Mouse (Mus musculus): ENCODE measurements at regions not wholly inside any gene's neighbourhood (a gene's known extent, or its start where the extent isn't known, plus 50 kb on each side); places are given as distances from the start of the nearest gene placed in this dataset.
A peak's percentile ranks its signal among the peaks of the same experiment; 100 is the strongest.

DNA sequence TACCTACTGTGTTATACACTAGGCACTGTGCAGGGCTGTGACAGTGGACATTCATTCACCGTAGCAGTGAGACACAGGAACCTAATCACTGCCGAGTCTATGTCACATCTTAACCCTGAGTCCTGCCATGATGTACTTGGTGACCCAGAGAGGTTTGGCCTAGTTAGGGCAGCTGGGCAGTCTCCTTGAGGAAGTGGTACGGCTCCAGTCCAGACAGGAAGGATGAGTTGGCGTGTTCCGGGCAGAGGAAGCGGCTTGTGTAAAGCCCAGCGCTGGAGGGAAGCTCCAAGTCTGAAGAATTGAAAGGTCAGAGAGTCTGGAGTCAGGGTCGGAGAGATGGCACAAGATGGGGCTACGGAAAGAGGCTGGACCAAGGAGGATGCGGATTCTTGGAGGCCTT is 99.4 kb upstream of the Smim15 start:
- no peak for DNase-seq (ENCODE audit: low spot score)

DNA sequence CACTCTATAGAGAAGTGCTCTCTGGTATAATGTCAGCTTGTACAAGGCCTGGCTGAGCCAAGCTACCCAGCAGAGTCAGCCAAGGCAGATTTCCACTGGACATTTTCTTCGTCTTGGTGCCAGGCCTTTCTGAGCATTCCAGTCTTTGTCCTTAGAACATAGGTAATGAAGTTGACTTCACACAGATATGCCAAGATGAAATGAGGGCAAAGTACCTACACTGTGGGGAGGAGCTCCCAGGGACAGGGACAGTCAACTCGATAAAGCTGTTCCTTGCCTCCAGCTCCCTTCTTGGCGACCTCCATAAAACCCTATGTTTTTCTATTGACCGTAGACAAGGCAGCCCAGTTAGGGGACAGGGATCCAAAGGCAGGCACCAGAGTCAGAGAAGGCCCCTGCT is 101.3 kb upstream of the Smim15 start:
- no peak for DNase-seq (ENCODE audit: low spot score)

DNA sequence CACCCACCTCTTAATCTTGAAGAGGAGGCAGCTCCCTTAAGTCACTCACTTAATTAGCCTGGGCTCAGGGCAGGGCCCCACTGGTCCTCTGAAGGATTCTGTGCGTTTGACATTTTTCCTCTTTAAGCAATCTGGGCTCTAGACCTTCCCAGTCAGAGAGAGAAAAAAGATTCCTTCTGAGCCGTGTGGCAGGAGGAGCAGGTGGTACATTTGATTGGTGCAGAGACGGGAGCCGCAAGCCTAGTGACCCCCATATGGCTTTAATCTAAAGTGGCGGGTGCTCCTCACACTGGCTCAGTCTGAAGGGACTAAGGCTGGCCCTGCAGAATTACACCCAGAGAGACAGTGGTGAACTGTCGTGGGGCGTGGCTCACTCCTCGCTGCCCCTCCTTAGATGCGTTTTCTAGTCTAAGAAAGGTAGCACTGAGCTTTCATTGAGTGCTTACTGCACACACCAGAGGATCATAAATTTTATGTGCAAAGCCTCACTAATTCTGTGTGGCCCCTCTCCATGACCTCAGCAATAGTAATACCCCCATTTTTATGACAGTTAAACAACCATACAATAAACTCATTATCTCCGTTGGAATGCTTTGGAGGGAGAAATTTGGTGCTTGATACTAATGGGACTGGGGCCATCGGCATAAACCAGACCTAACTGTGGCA is 101.8 kb upstream of the Smim15 start:
- no peak for DNase-seq (ENCODE audit: low spot score)

DNA sequence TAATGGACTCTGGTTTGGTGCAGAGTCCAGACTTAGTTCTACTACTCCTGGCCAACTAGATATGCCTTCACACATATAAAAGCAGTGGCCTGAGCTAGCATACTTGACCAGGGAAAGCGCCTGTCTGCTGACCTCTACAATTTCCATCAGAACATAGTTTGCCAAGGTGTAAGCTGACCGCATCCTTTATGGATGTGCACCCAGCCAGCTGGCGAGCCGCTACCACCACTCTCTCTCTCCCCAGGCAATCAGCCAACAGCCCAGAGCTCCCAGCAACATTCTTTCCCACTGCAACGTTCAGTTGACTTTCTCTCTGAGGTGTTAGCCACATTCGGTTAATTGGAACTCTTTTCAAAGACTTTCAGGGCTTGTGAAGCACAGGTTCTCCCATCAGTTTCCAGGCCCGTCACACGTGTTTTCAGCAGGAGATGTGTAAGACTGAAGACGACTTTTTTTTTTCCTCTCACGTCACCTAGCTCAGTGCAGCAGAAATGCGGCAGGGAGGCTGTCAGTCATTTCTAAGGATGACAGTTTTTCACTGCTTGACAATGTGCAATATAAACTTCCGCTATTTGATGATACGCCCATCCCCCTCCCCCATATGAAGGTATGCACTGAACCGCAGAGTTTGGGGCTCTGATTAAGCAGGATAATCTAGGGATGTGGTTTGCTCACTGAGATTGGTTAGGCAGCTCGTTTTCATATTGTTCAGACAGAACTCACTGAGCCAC is 104.2 kb upstream of the Smim15 start:
- no peak for DNase-seq (ENCODE audit: low spot score)

DNA sequence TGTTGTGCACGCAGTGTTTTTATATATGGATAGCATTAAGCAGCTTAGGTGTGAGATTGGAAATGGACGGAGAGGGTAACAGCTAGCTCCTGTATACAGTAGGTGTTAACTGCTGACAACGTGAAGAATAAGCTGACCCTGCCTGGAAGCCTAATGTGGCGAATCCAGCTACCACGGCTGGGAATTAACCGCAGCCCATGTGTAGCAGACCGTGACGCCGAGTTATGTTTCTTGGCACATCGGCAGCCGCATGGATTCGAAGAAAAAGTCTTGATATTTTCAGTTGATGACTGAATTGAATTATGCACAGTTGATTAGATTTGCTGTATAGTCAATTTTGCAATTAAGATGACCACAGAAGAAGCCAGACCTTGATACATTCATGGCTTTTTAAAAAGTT is 108.6 kb upstream of the Smim15 start:
- no peak for DNase-seq (ENCODE audit: low spot score)

DNA sequence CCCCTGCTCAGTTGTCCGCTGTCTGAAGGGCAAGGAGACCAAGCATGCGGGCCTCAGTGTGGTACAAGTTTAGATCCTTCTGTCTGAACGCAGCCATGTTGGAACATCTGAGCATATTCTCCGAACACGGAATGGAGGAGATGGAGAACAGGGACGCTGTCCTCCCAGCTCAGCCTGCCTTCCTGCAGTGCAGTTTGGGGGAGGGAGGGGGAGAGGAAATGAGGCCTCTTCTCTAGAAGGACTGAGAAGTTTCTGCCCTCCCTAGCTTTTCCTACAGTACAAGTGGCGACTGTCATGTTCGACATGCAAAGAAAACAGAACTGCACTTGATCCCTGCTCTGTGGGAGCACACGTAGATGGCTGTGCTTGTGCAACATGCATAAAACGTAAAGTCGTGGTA is 109.6 kb upstream of the Smim15 start:
- DNase-seq (ENCODE audit: low spot score) = no peak

DNA sequence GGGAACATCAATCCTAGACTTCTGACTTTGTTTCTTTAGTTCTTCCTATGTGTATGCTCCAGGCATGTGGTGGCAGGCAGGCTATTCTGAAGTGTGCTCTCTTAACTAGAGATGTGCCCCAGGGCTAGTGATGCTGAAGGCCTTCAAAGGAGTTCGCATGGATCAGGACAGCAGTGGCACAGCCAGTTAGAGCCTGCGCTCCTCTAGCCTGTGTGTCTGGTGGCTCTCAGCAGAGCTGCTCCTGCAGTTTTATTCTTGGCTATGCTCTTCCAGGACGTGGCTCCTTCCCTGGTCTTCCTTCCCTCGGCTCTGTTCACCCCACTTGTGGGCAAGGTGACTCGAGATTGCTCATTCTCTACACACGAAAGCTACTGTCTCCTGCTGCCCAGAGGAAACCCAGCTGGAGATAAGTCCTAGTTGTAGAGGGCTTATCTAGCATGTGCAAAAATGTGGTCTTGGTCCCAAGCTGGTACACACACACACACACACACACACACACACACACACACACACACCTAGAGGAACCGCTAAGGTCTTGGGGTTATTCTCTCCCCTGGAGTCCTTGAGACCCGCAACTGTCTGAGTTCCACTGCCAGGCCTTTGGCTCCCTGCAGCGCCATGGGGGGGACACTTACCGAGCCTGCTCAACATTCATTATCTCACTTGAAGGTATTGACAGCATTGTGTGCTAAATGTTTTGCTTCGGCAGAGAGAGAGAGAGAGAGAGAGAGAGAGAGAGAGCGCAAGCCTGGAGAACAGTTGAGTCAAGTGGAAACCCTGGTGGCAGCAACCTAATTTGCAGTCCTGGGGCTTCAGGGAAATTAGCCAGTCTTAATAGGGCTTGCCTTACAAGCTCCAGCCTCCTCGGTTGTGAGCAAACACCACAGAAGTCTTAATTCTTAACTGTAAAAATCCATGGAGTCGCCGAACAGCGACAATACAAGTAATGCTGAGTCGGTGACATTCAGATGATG is 110.4 kb upstream of the Smim15 start:
- DNase-seq (ENCODE audit: low spot score) = peak; percentile 67

DNA sequence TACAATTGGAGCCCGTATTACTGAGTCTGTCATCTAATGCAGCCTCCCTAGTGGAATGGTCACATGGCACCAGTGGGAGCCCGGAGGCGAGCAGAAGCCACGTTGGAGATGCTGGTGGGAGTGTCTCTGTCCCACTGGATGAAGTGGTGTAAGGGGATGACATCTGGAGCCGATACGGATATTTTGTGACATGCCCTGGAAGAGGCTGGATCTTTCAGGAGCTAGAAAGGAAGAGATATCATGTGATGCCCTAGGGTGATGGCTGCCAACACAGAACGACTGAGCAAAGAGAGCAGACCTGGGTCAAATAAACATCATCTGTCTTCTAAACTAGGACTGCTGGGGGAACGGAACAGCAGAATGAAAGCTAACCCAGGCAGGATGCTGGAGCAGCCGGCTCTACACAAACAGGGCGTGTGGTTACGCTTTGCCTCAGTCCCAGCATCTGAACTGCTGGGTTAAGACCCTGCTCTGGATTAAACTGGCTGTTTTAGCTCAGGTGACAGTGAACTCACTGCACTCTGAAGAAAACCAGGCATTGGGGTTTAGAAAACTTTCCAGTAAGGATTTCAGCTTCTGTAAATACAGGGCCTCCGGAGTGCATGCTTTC is 111.7 kb upstream of the Smim15 start:
- DNase-seq (ENCODE audit: low spot score) = no peak

DNA sequence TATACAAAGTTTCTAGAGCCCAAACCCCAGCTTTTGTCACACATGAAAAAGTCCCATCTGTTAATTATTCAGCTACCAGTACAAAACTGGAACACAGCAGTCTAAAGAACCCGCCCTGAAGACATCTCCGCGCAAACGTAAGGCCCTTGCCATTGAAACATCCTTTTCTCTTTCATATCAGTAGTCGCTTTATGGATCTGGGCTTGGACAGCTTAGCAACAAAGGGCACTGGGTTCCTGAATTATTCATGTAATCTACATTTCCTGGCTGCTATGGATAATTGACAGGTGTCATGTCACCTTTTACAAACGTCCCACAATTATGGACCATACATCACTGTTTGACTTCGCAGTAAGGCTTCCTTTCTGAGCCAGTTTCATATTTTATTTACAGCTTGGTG is 113.0 kb upstream of the Smim15 start:
- no peak for DNase-seq (ENCODE audit: low spot score)

DNA sequence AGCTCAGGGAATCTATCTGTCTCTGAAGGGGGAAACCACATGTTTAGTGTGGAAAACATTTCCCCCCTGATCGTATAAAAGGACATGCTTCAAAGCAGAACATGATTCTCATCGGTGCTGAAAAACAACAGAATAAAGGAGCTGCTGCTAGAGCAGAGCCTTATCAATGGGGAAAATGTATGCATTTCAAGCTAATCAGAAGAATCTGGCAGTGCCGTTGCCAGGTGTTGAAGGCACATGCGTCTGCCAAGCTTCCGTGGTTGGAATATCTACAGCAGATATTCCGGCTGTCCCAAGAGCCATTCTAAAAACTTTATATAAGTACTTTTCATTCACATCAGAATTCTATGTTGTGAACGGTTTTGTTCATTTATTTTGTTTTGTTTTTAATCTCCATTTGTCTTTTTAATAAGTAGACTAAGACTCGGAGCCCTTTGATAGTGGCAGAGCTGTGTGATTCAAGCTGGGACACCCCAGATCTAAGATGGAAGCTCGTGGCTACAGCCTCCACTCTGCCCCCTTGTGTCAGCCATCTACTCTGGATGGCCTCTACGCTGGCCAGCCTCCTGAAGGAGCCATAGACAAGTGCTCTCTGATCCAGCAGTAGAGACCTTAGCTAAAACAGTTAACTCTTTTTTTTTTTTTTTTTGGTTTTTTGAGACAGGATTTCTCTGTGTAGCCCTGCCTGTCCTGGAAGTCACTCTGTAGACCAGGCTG is 116.6 kb upstream of the Smim15 start:
- no peak for DNase-seq (ENCODE audit: low spot score)

DNA sequence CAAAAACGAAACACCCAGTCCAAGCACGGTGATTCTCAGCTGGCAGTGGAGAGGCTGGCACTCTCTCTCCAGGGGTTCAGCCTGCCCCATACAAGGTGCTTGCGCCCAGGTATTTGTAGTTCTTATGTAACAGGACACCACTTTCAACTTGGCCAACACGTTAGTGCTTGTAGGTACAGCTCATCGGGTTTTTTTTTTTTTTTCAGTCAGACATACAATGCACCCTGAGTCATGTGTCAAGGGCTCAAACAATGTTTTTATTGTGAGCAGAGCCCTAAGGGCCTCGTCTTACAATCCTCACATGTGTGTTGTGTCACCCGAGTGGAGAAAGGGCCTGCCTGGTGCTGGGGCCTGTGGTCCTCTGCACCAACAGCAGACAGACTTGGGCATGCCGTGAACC is 118.8 kb upstream of the Smim15 start:
- no peak for DNase-seq (ENCODE audit: low spot score)

DNA sequence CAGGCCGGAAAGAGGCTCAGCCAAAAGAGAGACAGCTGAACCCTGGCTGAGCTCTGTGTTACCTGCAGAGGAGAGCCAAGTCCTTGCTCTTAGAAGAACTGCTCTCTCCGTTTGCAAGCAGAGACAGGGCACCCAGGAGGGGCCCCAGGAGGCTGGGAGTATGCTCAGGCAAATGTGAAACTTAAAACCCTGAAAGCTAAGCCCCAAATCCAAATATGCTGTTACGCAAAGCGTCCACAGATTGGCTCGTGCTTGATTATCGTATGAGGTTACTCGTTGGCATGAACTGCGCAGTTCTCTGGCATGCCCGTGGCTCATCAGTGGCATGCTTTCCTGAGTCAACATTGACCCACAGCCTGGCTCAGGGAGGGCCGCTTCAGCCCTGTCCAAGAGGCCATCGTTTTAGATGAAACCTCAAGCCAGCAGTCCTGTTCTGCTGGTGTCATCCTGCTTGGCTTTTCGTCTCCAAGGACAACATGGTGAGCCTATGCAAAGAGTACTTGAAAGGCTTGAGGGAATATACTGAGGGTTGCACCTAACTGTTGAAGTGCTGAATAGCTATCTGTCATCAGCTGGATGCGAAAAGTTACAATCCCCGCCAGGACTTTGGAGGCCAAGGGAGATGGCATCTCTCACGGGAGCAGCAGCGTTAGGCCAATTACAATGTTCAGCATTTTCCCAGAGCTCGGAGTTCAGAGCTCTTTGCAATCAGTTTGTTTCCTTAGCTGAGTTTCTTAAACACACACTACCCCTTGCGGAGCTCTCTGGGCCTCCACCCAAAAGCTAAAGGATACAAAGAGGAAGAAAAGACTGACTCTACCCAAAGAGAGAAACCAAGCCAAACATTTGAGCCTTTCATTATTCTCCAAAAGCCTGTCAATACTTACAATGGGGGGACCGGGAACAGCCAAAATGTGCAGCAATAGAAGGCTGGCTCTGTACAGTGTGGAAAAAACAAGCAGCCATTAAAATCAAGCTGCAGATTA is 120.8 kb upstream of the Smim15 start:
- no peak for DNase-seq (ENCODE audit: low spot score)

DNA sequence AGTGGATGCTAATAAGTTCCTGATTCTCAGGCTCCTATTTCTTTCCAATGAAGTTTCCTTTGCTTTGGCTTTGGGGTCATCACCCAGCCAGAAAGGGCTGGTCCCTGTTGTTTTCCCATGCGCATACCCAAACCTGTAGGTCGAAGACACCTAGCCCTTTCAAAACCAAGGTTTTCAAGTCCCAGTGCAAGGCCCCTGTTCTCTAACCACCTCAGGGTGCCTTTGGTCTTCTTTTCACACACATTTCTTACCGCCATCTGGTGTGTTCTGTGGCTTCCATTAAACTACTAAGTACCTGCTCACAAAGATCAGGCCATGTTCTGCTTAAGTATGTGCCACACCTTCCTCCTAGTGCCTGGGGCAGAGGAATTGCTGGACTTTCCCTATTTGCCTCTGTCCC is 124.8 kb upstream of the Smim15 start:
- no peak for DNase-seq (ENCODE audit: low spot score)

DNA sequence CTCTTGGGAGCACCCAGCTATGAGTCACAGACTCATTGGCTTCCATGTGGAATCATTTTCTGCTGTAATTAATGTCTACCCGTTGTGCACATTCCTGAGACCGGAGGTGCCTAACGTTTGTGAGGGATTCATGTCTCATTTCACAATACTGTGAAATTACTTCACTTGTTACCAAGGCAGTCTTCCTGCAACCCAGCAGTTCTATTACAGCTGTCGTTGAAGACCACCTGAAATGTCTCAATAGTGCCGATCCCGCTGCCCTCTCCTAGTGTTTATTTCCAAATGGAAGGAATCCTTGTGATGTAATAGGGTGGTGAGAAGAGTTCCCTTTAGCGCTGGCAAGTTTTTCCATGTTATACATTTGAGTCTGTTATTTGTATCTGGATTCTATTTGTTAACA is 125.8 kb upstream of the Smim15 start:
- DNase-seq (ENCODE audit: low spot score) = no peak

DNA sequence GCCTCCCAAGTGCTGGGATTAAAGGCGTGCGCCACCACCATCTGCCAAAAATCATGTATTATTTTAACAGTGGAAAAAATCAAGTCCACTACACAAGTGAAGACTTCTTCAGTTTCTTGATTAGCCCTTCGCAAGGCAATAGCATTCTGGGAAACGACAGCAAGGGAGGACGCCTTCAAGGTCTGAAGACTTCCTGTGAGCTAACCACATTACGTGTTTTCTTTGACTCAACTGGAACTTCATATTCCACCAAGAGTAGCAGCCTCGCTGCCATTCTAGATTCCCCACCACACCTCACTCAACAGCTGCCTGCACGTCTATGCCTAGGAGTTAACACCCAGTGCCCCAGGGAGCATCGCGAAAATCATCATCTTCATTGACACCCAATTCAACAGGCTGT is 126.2 kb upstream of the Smim15 start:
- DNase-seq (ENCODE audit: low spot score) = no peak

DNA sequence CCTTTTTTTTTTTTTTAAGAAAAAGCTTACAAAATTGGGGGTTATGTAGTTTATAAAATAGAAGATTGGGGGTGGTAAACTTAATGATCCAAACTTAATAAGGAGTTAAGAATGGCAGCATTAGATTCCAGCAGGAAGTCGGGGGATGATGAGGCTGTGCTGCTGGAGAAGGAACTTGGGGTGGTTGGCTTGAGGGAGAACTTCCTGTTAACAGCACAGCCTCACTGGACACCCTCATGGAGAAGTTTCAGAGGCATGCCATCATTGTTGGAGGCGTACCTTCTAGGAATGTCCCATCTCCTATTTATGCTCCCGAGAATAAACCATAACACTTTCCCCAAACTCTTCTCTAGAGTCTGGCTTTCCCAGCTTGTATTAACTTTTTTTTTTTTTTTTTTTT is 126.7 kb upstream of the Smim15 start:
- no peak for DNase-seq (ENCODE audit: low spot score)

DNA sequence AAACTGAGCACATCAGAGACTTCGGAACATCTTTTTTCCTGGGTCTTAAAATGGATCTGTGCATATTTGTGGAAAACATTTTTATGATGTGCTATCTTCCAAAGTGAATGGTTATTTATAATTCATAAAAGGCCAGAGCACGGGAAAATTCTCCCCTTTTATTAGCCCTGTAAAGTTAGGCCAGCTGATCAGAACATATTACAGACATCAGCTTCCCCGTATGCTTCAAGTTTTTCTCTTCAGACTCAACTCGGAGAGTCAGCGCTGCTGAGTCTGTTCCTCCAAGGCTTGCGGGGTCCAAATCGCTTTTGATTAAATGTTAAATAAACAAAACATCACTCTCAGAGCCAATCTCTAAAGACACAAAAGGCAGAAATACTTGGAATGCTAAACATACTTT is 134.1 kb upstream of the Smim15 start:
- no peak for DNase-seq (ENCODE audit: low spot score)

DNA sequence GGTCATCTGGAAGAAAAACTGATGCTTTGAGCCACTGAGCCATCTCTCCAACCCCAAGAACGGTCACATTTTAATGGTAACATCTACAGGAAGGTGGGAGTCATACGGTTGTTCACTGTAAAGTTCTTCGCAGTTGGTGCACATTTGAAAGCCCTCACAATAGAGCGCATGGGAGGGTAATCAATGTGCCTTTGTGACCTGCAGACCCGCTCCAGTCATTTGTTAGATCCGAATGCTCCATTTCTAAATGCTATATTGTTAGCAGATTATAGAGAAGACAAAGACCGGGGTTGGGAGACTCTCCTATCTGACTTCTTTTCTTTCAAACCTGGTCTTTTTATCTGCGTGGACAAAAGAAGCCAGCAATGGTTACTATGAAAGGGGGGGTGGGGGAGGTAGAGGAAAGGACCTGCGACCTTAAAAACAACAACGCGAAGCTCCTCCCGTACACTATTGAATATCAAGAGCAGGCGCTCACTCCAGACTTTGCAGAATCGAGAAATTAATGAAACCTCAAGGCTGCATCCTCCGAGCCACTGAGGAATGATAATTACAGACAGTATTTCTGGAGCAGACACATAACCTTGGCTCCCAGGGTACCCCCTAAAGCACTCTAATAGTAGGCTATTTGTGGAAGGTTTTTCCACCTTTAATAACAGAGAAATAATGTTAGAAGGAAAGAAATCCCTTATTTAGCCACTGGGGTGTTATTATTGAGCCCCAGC is 134.7 kb upstream of the Smim15 start:
- DNase-seq (ENCODE audit: low spot score) = no peak

DNA sequence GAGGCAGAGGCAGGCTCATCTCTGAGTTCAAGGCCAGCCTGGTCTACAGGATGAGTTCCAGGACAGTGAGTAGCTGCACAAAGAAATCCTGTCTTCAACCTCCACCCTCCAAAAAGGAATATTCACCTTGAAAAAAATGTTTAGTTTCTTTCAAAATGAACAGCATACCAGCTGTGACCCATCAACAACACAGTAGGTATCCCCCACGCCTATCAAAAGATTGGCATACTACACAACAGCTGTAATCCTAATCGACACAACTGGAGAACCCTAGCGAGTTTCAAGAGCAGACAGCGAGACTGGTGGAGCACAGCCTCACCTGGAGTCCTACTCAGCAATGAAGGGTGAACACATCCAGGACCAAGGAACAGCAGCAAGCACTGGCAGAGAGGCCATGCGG is 136.3 kb upstream of the Smim15 start:
- no peak for DNase-seq (ENCODE audit: low spot score)

DNA sequence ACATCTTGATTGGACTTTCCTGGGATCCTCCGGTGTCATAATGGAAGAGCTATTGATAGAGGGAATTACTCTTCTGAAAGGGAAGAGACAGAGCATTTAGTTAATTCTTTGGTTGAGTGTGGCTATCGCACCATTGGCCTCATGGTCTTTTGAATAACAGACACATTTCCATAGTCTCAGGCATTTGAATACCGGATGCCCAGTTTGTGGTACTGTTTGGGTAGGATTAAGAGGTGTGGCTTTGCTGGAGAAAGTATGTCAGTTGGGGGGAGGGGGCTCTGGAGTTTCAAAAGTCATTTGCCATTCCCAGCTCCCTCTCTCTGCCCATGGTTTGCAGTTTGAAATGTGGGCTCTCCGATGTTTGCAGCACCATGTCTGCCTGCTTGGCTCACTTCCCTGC is 139.4 kb upstream of the Smim15 start:
- DNase-seq (ENCODE audit: low spot score) = no peak
